Mouse (Mus musculus) thymus, postnatal 36 days (tissue): ENCODE data around the gene Zfp2.

Source experiments
- DNase-seq, 2 experiments: peaks; one replicate each; pipeline ENCODE4 v3.0.0; 2022; ENCODE audit warnings: mixed read lengths in 2 of 2

The Zfp2 gene

GRCm38 (mm10) chr11:50850989-50851601, 64.9 kb downstream of the Zfp2 start:
- DNase-seq, result peak; percentile 35 to 48

- peak; percentile 48 to 67 for DNase-seq
Measured at GRCm38 (mm10) chr11:50850177-50850735, 65.7 kb downstream of the Zfp2 start, which contains the start of gene Grm6. TSS of gene Grm6 (plus strand) at chr11:50850685.

GRCm38 (mm10) chr11:50849310-50849709, 66.7 kb downstream of the Zfp2 start:
- DNase-seq, result peak in 1 of 2 experiments; percentile 16
